Comparison of ENCODE assay signal across 8 mouse cellular contexts in the genomic region with DNA sequence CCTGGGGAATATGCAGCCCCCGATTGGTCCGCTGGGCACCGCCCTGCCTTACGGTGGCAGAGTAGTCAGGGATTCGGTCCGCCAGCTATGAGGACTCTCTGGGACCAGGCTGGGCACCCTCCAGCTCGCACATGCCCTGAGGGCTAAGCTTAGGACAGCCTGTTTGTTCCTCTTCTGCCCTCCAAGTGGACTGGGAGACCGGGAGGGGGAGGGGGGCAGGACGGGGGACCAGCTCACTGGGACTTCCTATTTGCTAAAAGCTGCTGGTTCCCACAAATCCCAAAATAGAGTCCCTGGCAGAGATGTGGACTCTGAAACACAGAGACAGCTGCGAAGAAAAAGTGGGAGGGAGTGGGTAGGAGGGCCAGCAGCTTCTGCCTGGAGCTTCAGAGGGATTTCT.
DNase-seq lines count a peak whose midpoint lies in the region; ATAC-seq and TF ChIP-seq lines count a peak whose summit lies in the region.

No protein-coding gene starts in this region.

- no peaks in the 10 kb centered on the region for H3K36me3 ChIP-seq in embryonic facial prominence, embryonic 13.5 days
- no peaks in the 10 kb centered on the region for H3K36me3 ChIP-seq in embryonic facial prominence, embryonic 10.5 days (replicated peaks)
- H3K36me3 ChIP-seq in forebrain, embryonic 11.5 days (ENCODE audit: control insufficient read depth, insufficient read depth, low read length): no peaks in the 10 kb centered on the region

- no peaks in the 10 kb centered on the region for H3K27me3 ChIP-seq in embryonic facial prominence, embryonic 13.5 days
- 0 out of 2 replicates have a peak, but pooled peaks cover 10% of the 10 kb centered on the region for H3K27me3 ChIP-seq in embryonic facial prominence, embryonic 10.5 days (replicated peaks; ENCODE audit: low read depth, poor library complexity, severe bottlenecking)
- H3K27me3 ChIP-seq in forebrain, embryonic 11.5 days (ENCODE audit: control insufficient read depth, insufficient read depth, low read length): no peaks in the 10 kb centered on the region

- H3K4me2 ChIP-seq in embryonic facial prominence, embryonic 13.5 days: peak overlapping the region; percentile 15; the same call in 1 of the 2 replicates
- no peak overlapping the region for H3K4me2 ChIP-seq in forebrain, embryonic 11.5 days (ENCODE audit: low read depth, low read length, severe bottlenecking)

- 0 out of 2 replicates have a peak overlapping the region, but pooled peaks have one; percentile 12 for H3K9ac ChIP-seq in embryonic facial prominence, embryonic 13.5 days
- no peak overlapping the region for H3K9ac ChIP-seq in forebrain, embryonic 11.5 days (ENCODE audit: low read length)

- ATAC-seq in embryonic facial prominence, embryonic 13.5 days (ENCODE audit: insufficient number of reproducible peaks, insufficient read depth, low FRiP score, low TSS enrichment, low read depth): no peak
- ATAC-seq in forebrain, embryonic 11.5 days (replicated peaks; ENCODE audit: low FRiP score): no peak

- no peak for TF ChIP-seq CTCF in gastrocnemius, adult 2 months (IDR thresholded peaks at IDR 0.05)

- no peak overlapping the region for H3K4me3 ChIP-seq in embryonic facial prominence, embryonic 13.5 days
- no peak overlapping the region for H3K4me3 ChIP-seq in embryonic facial prominence, embryonic 10.5 days
- peak overlapping the region; percentile 74 for H3K4me3 ChIP-seq in gastrocnemius, adult 2 months
- no peak overlapping the region for H3K4me3 ChIP-seq in forebrain, embryonic 11.5 days (ENCODE audit: low read depth, low read length)

- H3K9me3 ChIP-seq in embryonic facial prominence, embryonic 13.5 days: no peaks in the 10 kb centered on the region
- no peaks in the 10 kb centered on the region for H3K9me3 ChIP-seq in embryonic facial prominence, embryonic 10.5 days
- no peaks in the 10 kb centered on the region for H3K9me3 ChIP-seq in forebrain, embryonic 11.5 days (ENCODE audit: control insufficient read depth, low read length)

- peaks cover 14% of the 10 kb centered on the region for H3K4me1 ChIP-seq in embryonic facial prominence, embryonic 13.5 days
- peaks cover 37% of the 10 kb centered on the region for H3K4me1 ChIP-seq in embryonic facial prominence, embryonic 10.5 days
- no peaks in the 10 kb centered on the region for H3K4me1 ChIP-seq in forebrain, embryonic 11.5 days (replicated peaks; ENCODE audit: control insufficient read depth, insufficient read depth, low read length)

- DNase-seq in embryonic facial prominence, embryonic 10.5 days (ENCODE audit: low spot score): no peak
- peak; percentile 92 for DNase-seq in gastrocnemius, adult 2 months
- peak; percentile 51 for DNase-seq in layer of hippocampus, adult 11-12 months (ENCODE audit: low spot score)
- DNase-seq in lung, postnatal 10 days: peak; percentile 77
- DNase-seq in thymus, postnatal 25 days: no peak
- no peak for DNase-seq in MN1 (ENCODE audit: low spot score)
- DNase-seq in forebrain, embryonic 11.5 days (ENCODE audit: low spot score): no peak

- H3K27ac ChIP-seq in embryonic facial prominence, embryonic 13.5 days: no peak overlapping the region
- no peak overlapping the region; the same call in 1 of the 2 replicates for H3K27ac ChIP-seq in embryonic facial prominence, embryonic 10.5 days (replicated peaks)
- H3K27ac ChIP-seq in gastrocnemius, adult 2 months: peak overlapping the region; percentile 94
- no peak overlapping the region for H3K27ac ChIP-seq in forebrain, embryonic 11.5 days (ENCODE audit: low read depth, low read length)

- 37% methylated on average over 10 of the region's 10 CpGs for WGBS in embryonic facial prominence, embryonic 13.5 days
- 50% methylated on average over 10 of the region's 10 CpGs for WGBS in embryonic facial prominence, embryonic 10.5 days
- 69% methylated on average over 10 of the region's 10 CpGs for WGBS in forebrain, embryonic 11.5 days

- intact Hi-C loops in gastrocnemius, adult 2 months (cut with DNase I): loop anchor here (10.0 kb wide), 1 partner anchor 452 kb away; no protein-coding TSS in a partner anchor

Comparison
In these comparisons a context has a peak if more than half of its experiments do, and no peak if none do; other contexts are left out.
1. DNase-seq: peak in gastrocnemius, adult 2 months (single experiment), layer of hippocampus, adult 11-12 months (single experiment) and lung, postnatal 10 days (single experiment); none in embryonic facial prominence, embryonic 10.5 days (single experiment), thymus, postnatal 25 days (single experiment), MN1 (single experiment) and forebrain, embryonic 11.5 days (single experiment).